Mouse (Mus musculus): Measurements from ENCODE around the gene Gria1.

DNA sequence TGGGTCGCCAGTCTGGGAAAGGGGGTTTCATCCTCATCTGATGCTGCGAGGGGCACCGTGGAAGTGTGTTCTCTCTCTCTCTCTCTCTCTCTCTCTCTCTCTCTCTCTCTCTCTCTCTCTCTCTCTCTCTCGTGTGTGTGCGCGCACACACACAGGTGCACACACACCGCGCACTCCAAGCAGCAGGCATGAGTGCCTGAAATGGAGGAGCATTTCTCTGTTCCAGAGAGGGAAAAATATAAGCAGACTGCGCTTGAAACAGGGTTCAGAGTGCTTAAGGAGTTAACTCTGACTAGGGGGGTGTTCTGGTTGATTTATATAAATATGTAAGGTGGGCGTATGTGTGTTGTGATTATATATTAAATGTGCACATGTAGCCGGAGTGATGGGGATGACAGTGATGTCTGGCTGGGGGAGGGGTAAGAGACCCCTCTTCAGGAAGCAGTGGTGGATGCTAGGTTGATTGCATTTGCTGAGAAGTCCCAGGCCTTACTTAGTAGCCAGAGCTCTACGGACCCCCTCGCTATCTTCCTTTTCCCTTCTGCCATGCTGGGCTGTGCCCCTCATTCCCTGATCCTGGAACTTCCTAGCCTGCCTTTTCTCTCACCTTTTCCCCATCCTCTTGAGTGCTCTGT, 1.2 kb downstream of the Gria1 start:
- TF ChIP-seq CTCF (IDR thresholded peaks at IDR 0.05; ENCODE audit: extremely low read depth, insufficient read depth, insufficient read length, insufficient replicate concordance) (no peak), POLR2A (IDR thresholded peaks at IDR 0.05; ENCODE audit: low read depth, low read length) (no peak)
